Mouse (Mus musculus): ENCODE results near the gene Pcdh9. TPM values are rescaled to one million over a fixed set of nuclear protein-coding genes. Genes with fewer than 3 reads are reported as not detected.

Gene Pcdh9
- total RNA-seq, 2 experiments from 2014 or later: 186 to 215 TPM

DNA sequence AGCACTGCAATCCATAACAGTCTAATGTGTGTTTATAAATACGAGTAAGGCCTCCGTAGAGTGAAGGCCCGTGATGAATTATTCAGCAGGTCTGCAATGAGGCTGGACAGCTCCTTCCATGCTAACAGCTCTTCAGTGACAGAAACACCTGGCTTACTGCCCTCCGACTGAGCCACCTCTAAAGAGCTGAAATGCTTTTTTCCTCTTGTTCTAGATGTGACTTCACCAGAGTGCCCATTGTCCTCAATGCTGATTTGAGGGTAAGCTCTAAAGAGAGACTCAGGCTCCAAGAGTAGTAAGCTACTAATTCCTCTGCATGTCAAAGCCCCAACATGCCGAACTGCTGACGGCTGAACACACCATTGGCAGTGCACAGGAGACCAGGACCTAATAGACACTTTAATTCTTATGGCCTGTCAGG lies 64.4 kb downstream of the Pcdh9 start:
- DNase-seq (ENCODE audit: low spot score in 2 of 2): no peak
- intact Hi-C loops (cut with DNase I): no loop called here

DNA sequence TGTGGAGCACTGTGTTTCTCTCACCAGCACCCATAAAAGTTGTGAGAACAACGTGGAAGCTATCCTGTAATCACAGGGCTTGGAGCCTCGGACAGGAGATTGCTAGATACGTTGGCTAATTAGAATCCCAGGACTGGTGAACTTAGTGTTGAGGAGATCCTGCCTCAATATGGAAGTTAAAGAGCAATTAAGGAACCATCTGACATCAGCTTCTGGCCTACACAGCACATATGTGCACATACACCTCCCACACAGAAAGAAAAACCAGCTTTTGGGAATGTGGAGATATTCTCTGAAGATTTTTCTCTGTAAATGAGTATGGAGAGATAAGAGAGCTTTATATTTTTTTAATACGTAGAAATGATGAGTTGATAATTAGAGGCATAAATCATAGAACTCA lies 71.6 kb downstream of the Pcdh9 start:
- peak in 1 of 2 experiments; percentile 5 for DNase-seq (ENCODE audit: low spot score in 2 of 2)
- intact Hi-C loops (cut with DNase I): no loop called here

GRCm38 (mm10) chr14:93817591-93817990 lies 72.9 kb downstream of the Pcdh9 start:
- intact Hi-C loops (cut with DNase I): no loop called here
- DNase-seq (ENCODE audit: low spot score in 2 of 2): no peak

- intact Hi-C loops (cut with DNase I): no loop called here
- DNase-seq (ENCODE audit: low spot score in 2 of 2): no peak
Observed at GRCm38 (mm10) chr14:93794530-93794929, 95.9 kb downstream of the Pcdh9 start.

DNA sequence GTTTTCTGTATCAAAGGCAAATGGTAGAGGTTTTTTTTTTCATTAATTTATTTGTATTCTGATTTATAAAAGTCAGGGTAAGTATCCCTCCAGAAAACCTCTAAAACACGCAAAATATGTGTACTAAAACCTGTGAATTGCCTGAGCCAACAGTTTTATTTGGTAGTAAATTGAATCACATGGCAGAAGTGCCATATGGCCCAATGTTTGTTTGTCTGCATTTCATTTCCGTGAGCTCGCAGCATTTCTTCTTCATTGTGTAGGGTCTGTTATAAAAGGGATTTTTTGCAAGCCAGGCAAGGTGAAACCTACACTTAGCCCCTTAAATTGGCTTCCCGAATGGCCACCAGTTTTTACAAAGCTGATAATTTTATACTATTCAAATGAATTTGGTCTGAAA lies 104.2 kb downstream of the Pcdh9 start:
- no peak for DNase-seq (ENCODE audit: low spot score in 2 of 2)
- intact Hi-C loops (cut with DNase I): no loop called here

DNA sequence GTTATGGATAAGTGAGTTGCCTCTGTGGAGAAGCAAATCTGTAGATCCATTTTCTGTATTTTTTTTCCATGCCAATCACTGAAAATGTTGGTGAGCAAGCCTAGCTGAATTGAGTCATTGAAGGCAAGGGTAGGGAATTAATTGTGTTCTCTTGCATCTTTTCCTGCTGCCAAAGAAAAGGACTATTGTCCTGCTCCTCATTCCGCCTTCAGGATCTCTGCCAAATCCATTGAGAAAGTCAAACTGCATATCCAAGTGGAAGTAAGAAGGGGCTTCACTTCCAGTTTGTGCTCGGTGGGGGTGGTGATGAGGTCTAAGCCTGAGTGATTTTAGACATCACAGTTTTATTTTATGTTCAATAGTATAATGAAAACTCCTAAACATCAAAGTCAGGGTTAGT lies 105.4 kb downstream of the Pcdh9 start:
- no peak for DNase-seq (ENCODE audit: low spot score in 2 of 2)
- intact Hi-C loops (cut with DNase I): no loop called here

- intact Hi-C loops (cut with DNase I): no loop called here
- no peak for DNase-seq (ENCODE audit: low spot score in 2 of 2)
Observed at GRCm38 (mm10) chr14:93762855-93763254, 127.6 kb downstream of the Pcdh9 start.

DNA sequence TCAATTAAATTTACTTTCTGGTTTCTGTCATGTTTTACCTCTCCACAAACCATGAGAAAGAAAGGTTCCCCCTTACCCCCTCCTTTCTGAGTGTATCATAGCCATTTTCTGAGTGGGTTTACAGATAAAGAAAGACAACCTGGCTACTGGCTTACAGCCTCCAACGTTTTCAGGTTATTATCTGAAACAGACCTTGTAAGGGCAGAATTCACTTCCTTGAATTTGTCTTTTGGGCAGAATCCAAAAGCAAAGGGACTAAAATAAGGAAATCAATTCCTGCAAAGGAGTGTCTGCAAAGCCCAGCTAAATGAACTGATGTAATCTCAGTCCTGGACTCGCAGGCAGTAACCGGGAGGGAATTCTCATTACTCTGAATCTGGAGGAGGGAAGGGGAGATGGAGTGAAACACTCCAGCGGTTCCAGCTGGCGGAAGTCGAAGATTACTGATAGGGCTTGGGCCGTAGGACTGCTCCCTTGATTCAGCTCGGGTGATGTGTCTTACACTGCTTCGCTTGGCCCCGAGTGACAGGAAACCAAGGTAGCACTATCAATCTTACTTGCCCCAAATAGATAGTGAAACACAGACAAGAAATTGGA lies 156.3 kb downstream of the Pcdh9 start:
- no peak for DNase-seq (ENCODE audit: low spot score in 2 of 2)
- intact Hi-C loops (cut with DNase I): no loop called here

GRCm38 (mm10) chr14:93725798-93726197 lies 164.7 kb downstream of the Pcdh9 start:
- no peak for DNase-seq (ENCODE audit: low spot score in 2 of 2)
- intact Hi-C loops (cut with DNase I): no loop called here

DNA sequence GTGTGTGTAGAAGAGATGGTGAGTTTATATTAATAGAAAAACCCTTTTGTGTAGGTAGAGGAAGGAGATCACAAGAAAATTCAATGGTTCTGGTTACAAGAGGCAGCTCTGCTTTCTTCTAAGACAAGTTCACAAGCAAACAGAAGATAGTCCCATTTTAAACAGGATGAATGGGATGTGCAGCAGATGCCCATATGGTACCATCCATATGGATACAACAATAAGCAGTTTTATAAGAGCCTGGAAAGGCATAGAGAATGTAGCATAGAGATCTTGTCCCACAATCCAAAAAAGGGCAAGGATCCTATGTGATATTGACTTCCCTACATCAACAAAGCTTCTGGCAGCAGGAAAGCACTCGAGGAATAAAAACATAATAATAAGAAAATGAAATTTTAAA lies 171.3 kb downstream of the Pcdh9 start:
- DNase-seq (ENCODE audit: low spot score in 2 of 2): no peak
- intact Hi-C loops (cut with DNase I): no loop called here

DNA sequence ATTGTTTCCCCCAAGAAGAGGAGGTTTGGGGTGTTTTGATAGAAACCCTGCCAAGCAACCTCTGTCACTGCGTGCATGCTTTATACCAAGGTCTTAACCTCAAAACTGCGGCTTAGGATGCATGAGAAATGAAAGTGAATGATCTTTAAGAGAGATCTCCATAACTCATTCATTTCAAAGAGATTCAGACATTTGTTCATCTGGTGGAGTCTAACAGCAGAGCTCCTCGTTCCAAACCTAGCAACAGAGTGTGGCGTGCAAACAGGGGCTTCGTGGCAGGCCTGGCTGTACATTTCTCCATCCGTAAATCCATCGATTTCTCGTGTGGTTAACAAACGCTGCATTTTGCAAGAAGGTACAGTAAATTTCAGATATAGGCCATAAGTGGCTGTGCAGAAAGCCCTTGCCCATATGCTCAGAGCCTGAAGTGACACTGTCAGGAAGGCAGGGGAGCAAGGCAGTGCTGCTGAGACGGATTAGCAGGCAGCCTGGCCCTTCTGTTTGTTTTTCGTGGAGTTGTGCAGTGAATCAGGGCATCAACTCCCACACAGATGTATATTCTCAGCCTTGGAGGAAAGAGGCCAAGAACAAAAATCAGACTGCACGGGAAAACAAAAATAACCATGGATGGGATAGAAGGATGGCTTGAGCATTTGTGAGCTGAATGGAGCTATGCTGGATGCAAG lies 177.1 kb downstream of the Pcdh9 start:
- DNase-seq (ENCODE audit: low spot score in 2 of 2): peak; percentile 64 to 72

DNA sequence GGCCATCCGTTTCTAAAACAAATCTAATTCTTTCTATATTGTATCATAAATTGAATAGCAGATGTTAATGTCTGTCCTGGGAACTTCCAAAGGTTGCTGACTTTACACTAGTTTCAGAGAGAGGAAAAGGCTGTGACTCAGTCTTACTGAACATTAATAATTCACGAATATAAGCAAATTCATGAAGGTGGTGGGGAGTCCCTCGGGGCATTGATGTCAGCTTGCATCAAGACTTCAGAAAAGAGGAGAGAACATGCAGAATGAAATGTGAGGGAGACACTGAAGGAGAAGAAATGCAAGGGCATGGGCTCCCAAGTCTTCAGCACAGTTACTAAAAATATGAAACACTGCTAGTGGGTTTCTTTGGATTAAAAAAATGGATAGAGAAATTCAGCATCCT lies 181.8 kb downstream of the Pcdh9 start:
- DNase-seq (ENCODE audit: low spot score in 2 of 2): no peak
- intact Hi-C loops (cut with DNase I): no loop called here

More for the DNA sequence above, 177.1 kb downstream of the Pcdh9 start:
- intact Hi-C loops (cut with DNase I): loop anchor here (5.0 kb wide), 2 partner anchors 91 to 169 kb away; no protein-coding TSS in a partner anchor

DNA sequence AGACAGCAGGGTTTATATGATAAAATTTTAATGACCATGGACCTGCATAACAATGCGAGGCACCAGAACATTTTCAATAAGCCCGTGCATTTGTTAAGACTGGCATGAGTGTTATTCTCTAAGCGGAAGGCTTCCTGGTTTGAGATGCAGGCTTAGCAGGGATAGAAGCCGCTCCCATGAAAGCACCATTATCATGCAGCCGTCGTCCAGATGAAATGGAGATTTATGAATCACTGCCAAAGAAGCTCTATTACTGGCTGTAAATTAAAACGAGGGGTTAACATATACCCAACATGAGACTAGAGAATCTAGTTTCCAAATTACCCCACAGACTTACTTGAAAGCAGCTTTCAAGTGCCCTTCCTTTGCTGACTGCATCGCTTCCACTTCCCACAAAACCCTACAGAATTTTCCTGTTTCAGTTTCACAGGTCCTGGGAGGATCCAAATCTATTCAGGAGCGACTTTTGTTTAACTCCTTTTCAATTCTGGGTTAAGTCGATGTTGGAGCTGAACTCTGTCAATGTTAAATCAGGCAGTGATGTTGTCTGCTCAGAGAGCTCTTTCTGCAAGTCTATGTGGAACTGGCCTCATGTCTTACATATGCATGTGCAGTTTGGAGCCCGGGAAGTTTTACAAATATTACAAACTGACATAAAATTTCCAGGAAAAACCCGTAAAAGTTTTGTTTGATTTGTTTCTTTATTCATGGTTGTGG lies 188.9 kb downstream of the Pcdh9 start:
- intact Hi-C loops (cut with DNase I): no loop called here
- DNase-seq (ENCODE audit: low spot score in 2 of 2): peak in 1 of 2 experiments; percentile 31

- intact Hi-C loops (cut with DNase I): no loop called here
- DNase-seq (ENCODE audit: low spot score in 2 of 2): no peak
Observed at GRCm38 (mm10) chr14:93700916-93701315, 189.6 kb downstream of the Pcdh9 start.

- intact Hi-C loops (cut with DNase I): no loop called here
- DNase-seq (ENCODE audit: low spot score in 2 of 2): no peak
Observed at GRCm38 (mm10) chr14:93684641-93685040, 205.8 kb downstream of the Pcdh9 start.

DNA sequence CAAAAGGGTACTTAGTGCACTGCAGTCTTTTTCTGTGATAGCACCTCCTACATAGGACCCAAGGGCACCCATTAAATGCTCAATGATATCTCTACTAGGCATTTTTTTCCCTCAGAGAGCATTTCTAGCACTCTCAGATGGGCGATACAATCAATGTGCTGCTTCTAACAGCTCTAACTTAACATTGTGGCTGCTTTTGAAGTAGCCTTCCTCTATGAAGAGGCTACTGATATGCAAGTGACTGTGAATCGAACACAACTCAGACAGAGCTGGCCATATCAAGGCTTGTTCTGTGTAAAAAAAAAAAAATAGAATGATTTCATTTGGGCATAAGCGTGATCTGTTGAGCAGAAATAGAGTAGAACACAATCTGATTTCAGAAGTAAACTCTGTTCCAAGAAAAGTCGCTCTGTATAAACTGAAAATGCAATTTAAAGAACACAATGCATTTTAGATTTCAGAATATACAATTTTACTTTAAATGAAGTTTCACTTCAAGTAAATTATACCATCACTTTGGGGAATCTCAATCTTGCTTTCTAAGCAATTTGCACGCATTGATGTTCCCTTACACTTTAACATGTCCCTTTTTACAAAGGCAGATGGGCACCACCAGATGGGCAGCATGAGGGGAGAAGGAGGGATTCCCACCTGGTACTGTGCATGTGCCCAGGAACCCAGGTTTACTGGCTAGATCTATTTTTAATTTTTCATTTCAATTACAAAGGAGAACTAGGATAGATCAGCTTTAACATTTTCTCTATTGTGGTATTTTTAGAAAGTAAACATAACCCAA lies 215.0 kb downstream of the Pcdh9 start:
- DNase-seq (ENCODE audit: low spot score in 2 of 2): no peak
- intact Hi-C loops (cut with DNase I): no loop called here

DNA sequence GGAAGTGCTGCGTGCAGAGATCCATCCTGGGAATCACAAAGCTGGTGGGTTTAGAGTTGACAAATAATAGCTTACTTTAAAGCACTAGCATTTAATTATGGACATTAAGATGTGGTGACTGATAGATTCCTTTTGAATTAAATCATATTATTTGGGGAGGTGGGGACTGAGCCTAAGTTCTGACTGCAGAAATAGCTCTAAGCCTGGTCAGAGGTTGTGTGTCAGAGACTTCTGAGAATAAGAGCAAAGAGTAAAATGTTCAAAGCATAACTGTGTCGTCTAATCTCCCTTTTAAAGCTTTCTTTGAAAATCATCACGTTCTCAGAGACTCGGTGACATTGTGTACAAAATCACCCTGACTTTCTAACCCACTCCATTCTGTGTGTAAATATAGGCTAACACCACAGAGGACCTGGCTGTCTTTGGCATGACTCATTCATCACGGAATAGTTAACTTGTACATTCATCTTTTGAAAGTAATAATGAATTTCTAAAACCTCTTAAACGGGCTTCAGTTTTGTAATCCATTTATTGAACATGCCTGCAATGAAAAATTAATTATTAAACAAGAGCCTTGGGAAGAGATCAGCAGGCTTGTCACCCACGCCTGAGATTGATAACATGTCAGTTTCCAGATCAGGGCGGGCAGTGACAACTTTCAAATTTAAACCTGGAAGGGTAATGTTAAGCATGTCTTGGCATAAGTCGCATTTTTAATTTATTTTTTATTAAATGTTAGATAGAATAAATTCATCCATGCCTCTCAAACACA lies 236.3 kb downstream of the Pcdh9 start:
- intact Hi-C loops (cut with DNase I): no loop called here
- no peak for DNase-seq (ENCODE audit: low spot score in 2 of 2)

DNA sequence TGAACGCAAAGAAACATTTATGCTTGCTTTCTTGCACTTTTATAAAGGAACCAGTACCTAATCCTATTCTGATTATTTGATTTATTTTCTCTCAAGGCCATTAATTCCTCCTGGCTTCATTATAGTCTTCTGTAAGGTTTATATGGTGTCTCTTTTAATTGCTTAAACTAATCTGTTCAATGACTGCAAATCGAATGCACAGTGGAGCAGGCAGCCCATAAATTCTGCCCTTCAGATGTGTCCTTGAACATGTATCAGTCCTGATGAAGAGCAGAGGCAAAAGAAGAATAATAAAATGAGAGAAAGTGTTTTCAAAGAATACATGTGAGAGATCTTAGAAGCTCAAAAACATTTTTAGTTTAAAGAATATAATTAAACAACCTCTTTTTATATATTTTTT lies 263.2 kb downstream of the Pcdh9 start:
- no peak for DNase-seq (ENCODE audit: low spot score in 2 of 2)
- intact Hi-C loops (cut with DNase I): no loop called here

DNA sequence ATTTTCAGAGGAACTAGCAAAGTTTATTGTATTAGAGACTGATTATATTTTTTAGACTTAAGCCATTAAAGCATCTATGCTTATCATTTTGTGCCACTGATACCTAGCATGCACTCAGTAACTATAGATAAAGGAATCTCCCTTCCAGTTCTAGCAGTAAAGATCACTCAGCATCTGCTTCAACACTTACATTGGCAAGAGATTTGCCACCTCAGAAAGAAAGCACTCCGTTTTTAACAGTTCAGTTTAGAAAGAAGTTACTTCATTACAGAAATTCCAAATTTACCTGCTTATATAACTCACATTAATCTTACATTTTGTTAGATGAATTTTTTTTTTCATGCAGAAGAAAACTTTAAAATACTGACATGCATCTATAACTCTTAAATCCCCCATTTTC lies 266.3 kb downstream of the Pcdh9 start:
- intact Hi-C loops (cut with DNase I): loop anchor here (5.0 kb wide), 1 partner anchor 88 kb away; no protein-coding TSS in a partner anchor
- DNase-seq (ENCODE audit: low spot score in 2 of 2): no peak

All from left cerebral cortex, postnatal 36 days (tissue).